Mouse (Mus musculus) natural killer cell, adult 2 months (primary cell): ENCODE data around the gene Aph1c.
"Not testable (repeated sequence)": the region's sequence is repeated elsewhere in the genome, so short reads cannot be mapped to it uniquely, and the experiment has no call there.

ENCODE experiments used
- DNase-seq, 2 experiments: peaks; one replicate each; pipeline ENCODE4 v3.0.0; 2022; ENCODE audit warnings: low spot score in 2 of 2

Aph1c gene

DNA sequence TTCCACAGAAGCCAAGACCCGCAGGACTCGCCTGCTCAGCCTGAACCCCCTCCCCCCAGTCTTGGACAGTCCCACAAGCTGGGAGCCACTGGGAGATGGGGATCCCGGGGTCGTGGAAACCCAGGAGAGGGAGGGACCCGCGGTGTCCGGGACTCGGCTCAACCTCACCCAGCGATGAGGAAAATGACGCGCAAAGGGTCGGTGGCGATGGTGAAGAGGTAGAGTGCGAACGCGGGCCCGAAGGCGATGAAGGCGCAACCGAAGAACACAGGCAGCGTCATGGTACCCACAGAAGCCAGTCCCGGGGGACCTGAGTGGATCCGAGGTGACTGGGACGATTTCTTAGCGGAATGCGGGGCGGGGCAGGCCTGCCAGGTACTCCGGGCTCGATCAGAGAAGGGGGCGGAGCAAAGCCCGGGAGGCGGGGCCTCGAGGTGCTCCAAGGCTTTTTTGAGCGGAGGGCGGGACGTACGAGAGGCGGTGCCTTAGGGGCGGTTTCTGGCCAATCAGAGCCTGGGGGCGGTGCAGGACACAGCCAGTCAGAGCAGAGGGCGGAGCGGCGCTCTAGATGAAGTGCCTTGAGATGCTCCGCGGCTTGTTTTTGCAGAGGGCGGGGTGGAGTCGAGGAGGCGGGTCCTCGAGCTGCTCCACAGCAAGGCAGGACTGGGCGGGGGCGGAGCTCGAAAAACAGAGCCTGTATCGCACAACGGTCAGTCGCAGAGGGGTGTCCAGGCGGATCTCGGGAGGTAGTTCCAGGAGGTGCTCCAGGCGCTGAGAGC lies at the start of gene Aph1c:
Gene Aph1c, minus strand, starts transcription at position 409 of the 779 bp plus-strand sequence.
- peak; percentile 97 to 99 for DNase-seq

DNA sequence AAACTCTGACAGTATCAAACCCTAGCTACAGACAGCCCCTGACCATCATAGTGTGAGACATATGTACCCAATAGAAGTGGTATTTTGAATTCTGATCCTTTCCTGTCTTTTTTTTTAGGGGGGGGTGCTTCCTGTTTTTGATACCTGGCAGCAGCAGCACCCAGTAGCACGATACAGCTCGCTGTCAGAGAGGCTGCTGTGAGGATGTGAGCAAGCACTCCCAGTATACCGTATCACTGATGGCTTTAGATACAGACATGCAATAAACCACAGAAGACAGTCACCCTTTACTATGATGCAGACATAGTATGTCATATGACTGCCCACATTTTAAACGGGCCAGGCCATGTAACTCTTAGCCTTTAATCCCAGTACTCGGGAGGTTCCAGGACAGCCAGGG lies 49.0 kb upstream of the Aph1c start:
- DNase-seq, result peak; percentile 55 to 63

GRCm38 (mm10) chr9:66882406-66882821 lies 47.9 kb upstream of the Aph1c start:
- DNase-seq, result peak; percentile 61 to 62

- DNase-seq, result no peak
These were observed 47.3 kb upstream of the Aph1c start for GRCm38 (mm10) chr9:66881858-66882257.

DNA sequence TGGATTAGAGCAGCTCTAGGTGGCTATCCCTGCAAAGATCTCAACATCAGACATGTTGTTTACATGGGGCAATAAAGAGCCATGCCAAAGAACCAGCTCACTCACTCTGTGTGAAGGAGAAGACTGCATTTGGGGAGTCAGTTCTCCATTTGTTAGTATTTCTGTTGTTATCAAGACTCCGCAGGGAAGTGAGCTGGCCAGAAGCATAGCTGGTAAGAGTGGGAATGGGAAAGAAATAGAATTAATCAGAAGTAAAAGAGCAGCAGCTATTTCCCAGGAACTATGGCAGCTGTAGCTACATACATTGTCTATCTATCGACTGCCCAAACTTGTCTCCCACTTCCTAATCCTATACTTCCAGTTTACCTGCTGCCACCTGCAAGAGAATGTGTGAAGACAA lies 46.2 kb upstream of the Aph1c start:
- DNase-seq, result no peak

DNA sequence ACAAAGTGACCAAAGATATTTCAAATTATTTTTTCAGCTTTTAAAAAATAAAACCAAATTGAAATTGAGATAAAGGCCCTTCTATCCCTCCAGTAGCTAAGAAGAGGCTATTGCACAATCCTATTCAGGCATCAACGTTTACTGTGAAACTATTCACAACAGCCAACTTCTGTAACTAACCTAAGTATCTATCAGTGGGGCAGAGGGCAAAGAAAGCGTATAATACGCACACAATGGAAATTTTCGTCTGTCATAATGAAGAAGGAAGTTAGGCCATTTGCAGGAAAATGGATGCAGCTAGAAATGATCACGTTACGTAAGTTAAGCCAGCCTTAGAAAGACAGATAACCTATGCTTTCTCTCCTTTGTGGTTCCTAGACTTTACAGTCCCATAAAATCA lies 45.0 kb upstream of the Aph1c start:
- no peak for DNase-seq

GRCm38 (mm10) chr9:66878899-66879298 lies 44.4 kb upstream of the Aph1c start:
- no peak for DNase-seq

DNA sequence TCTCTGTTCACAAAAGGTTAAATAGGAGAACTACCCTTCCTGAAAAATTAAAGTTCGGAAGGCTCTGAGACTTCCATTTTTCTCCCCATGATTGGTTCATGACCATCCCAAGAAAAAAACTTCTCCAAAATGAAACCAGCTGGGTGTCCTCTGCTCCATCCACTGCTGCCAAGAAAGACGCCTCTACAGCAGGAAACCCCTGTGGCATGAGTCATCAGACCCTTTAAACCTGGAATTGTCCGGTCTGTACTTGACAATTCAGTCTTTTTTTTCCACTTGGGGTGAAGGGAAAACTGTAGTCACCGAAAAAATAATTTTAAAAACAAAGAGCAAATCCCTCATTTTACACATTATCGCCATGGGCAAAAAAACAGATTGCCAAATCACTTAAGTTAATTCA lies 42.1 kb upstream of the Aph1c start:
- no peak for DNase-seq

DNA sequence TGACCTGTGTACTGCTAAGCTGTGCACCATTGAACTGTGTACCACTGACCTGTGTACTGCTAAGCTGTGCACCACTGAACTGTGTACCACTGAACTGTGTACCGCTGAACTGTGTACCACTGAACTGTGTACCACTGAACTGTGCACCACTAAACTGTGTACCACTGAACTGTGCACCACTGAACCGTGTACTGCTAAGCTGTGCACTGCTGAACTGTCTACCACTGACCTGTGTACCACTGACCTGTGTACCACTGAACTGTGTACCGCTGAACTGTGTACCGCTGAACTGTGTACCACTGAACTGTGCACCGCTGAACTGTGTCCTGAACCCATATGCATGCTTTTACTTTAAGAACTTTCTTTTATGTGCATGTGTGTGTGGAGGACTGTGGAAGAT lies 39.8 kb upstream of the Aph1c start:
- DNase-seq, result no peak

- DNase-seq, result no peak
These were observed 39.0 kb upstream of the Aph1c start for GRCm38 (mm10) chr9:66873531-66873930.

DNA sequence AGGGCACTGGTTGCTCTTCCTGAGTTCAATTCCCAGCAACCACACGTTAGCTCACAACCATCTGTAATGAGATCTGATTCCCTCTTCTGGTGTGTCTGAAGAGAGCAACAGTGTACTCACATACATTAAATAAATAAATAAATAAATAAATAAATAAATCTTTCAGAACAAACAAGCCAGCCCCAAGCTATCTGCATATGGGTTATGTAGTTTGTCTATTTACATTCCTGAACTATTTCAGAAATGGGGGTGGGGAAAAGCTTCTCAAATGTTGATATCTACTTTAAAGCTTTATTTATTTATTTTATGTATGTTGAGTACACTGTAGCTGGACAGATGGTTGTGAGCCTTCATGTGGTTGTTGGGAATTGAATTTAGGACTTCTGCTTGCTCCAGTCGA lies 38.5 kb upstream of the Aph1c start:
- not testable (repeated sequence) for DNase-seq

GRCm38 (mm10) chr9:66872015-66872727 lies 37.6 kb upstream of the Aph1c start:
- no peak for DNase-seq

- no peak for DNase-seq
These were observed 30.2 kb upstream of the Aph1c start for GRCm38 (mm10) chr9:66864708-66865107.

DNA sequence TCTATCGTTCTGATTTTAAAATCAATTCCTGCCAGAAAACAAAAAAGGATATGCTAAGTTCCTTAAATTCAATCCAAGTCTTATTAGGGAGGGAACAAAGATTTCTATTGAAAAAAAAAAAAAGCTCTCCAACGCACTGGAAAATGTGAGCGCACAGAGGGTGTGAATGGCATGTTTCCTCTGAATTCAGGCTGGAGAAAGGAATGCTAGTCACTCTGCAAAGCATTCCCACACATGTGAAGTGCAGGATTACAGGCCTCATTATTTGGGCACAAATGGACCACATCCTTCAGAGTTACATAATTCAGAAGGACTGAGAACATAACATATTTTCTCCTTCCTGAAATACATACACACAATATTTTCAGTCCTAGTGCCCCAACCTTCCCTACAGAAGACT lies 28.9 kb upstream of the Aph1c start:
- no peak for DNase-seq

- no peak for DNase-seq
These were observed 27.7 kb upstream of the Aph1c start for GRCm38 (mm10) chr9:66862202-66862601.

GRCm38 (mm10) chr9:66861104-66861767 lies 26.7 kb upstream of the Aph1c start:
- DNase-seq, result no peak

DNA sequence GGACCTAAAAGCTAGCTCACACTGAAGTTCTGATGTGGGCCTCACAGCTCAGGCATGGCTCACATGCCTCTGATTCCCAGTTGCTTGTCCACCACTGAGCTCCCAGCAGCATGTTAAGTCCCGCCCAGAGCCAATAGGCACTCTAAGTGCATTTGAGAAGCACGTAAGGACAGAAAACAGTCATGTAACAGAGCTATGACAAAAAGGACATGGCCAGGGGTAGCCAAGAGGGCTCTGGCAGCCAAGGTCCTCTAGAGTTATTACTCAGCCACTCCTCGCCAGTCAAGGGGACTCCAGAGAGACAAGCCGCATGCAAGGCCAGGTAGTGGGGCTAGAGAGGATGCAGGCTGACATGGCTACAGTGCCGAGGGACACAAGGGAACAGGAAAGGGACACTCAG lies 25.0 kb upstream of the Aph1c start:
- DNase-seq, result no peak

- DNase-seq, result no peak
These were observed 21.3 kb upstream of the Aph1c start for GRCm38 (mm10) chr9:66855865-66856264.

DNA sequence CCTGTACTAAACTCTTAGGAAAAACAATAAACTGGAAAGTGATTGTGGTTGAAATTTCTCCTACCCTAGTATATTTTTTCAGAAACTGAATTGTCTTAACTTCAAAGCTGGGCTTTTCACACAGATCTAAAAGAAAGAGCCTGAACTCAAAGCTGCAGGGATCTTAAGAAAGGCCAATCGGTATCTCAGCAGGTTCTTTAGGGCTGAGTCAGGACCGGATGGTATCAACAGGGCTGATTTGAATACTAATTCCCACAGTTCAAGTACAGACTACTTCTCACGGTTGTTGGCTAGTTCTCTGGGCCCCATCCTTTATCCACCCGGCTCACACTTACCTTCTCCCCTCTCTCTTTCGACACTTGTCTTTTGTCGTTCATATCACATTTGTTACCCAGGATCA lies 18.1 kb upstream of the Aph1c start:
- DNase-seq, result no peak

DNA sequence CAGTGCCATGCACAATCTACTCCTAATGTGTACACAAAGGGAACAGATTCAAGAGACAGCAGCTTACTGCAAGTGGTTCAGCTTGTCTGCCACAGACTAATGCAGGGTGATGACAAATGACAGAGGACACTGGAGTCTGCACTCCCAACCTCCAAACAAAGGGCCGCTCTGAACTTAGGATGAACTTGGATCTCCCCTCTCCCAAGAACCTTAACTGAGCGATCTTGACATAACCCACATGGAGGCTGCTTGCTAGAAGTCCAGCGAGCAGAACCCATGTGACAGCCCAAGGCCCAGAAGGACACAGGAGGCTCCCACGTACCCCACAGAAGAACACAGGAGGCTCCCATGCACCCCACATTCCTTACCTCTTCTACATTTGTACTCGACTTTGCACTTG lies 16.4 kb upstream of the Aph1c start:
- no peak for DNase-seq

- no peak for DNase-seq
These were observed 12.3 kb upstream of the Aph1c start for GRCm38 (mm10) chr9:66846822-66847221.

DNA sequence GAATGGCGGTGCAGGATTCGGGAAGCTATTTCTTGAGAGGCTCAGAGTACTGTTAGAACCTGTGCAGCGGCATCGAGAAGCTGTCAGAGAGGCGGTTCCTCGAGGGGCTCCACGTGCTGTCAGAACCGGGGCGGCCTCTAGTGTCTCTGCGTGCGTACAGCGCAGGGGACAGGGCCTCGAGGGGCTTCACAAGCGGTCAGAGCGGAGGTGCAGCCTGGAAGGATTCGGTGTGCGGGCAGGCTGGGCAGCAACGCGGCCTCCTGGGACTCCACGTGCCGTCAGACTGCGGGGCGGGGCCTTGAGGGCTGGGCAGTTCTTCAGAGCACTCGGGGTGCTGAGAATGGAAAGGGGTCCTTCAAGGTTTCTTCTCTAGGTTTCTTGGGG lies 563 bp upstream of the Aph1c start:
- no peak for DNase-seq

GRCm38 (mm10) chr9:66833851-66834250 lies 675 bp downstream of the Aph1c start:
- no peak for DNase-seq
